Mouse (Mus musculus): ENCODE data around the gene Ftsj1.

Ftsj1 gene

GRCm38 (mm10) chrX:8252334-8253285, at the start of gene Ftsj1:
Gene Ftsj1 (minus strand): TSS chrX:8252406.
- DNase-seq: peak; percentile 82

DNA sequence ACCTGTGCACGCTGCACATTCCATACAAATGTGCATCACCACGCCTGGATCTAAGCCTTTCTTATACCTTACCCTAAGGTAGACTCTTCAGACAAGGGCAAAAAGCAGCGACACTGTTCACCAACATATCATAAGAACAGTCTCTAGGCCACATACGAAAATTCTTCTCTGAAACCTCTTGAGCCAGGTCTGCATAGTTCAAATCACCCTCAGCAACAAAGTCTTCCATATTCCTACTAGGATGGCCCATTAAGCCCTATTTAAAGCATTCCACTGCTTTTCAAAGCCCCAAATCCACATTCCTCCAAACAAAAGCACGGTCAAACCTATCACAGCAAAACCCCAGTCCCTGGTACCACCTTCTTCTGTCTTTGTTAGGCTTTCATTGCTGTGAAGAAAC, 36.4 kb upstream of the Ftsj1 start:
- no peak for DNase-seq

DNA sequence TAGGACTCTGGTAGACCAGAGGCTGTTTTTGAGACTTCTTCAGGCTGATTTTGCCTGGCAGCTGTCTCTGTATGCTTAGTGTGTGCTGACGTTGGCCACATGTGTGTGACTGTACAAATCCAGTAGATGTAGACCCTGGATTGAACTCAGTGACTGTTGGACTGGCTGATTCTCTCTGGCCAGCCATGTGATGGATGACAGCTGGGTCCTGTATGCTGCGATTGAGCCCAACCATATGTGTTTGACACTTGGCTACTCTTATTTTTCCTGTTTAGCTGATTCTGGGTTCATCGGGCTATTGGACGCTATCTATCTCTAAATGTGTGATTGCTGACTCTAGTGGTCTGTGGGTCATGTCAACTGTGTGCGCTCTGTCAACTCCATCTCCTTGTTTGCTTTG, 21.9 kb upstream of the Ftsj1 start:
- no peak for DNase-seq

- no peak for DNase-seq
Measured at GRCm38 (mm10) chrX:8272000-8272399, 19.8 kb upstream of the Ftsj1 start.

DNA sequence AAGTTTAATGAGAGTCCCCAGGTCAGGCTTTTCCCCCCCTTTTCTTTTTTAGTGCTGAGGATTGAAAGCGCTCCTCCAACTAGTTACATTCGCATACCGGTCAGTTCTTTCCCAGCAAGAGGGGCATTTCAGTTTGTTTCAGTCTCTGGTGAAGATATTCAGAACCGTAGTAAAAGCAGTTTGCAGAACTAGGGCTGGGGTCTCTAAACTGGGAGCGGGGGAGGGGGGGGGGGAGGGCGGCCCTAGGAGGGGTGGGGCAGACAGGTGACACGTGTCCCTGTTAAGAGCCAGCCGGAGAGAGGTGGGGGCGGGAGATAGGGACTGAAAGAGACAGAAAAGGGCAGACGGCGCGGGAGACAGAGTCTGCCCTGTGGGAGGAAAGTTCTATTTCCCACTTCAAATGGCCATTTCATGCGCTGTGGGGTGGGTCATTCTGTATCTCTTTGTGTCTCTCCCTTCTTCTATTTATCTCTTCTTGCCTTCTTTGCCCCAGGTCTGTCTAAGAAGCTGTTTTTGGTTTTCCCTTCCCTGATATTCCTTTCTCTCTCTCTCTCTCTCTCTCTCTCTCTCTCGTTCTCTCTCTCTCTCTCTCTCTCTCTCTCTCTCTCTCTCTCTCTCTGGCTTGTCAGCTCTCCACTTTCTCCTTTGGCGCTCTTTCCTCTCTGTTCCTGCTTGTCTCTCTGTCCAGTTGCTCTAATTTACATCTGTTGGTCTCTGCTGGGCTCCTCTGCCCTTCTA, 19.0 kb upstream of the Ftsj1 start, which contains the start of gene Slc38a5:
TSS of gene Slc38a5 (plus strand) at position 51 of the 738 bp plus-strand sequence.
- no peak for DNase-seq

- DNase-seq: no peak
Measured at GRCm38 (mm10) chrX:8264222-8264621, 12.0 kb upstream of the Ftsj1 start.

DNA sequence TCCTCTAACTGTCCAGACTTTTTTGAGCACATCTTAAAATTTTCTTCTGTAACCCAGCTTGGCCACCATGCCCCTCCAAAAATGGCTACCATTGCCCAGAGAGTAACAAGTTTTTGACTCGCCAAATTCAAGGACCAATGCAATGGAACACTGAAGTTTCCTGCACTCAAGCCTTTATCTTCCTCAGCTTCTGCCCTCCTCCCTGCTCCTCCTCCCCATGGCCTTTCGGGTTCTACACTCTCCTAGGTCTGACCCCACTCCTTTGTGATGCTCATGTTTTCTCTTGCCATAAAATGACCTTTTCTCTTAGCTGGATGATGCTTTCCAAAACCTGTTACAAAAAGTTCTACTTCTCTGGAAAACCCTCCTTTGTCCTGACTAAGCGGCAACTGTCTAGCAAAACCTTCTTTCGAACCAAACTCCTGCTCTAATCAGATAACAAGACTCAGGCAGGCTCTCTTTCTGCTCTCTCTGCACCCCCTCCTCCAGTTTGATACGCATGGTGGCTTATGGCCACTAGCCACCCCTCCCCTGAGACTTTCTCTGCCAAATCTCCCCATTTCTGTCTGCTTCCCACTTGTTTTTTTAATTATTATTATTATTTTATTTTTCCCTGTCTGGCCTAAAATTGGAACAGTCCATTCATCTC, 11.1 kb upstream of the Ftsj1 start:
- no peak for DNase-seq

DNA sequence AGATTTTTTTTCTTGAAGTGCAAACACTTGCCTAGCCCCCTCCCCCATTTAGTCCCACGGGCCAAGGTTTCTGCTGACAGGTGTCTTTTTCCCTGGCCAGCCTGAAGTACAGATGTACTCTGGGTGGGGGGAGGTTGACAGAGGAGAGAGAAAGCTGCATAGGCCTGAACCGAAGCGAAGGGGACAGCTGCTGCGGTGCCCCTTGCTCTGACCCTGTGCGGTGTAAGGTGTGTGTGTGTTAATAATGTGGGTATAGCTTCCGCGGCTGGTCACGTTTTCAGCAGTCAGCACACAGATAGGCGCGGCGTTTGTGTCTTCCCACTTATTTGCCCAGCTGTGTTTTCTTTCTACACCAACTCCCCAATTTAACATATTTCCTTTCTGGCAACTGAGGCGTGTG, 7.3 kb upstream of the Ftsj1 start:
- no peak for DNase-seq

GRCm38 (mm10) chrX:8255807-8256206, 3.6 kb upstream of the Ftsj1 start:
- peak; percentile 15 for DNase-seq

- no peak for DNase-seq
Measured at GRCm38 (mm10) chrX:8253711-8254110, 1.5 kb upstream of the Ftsj1 start.

DNA sequence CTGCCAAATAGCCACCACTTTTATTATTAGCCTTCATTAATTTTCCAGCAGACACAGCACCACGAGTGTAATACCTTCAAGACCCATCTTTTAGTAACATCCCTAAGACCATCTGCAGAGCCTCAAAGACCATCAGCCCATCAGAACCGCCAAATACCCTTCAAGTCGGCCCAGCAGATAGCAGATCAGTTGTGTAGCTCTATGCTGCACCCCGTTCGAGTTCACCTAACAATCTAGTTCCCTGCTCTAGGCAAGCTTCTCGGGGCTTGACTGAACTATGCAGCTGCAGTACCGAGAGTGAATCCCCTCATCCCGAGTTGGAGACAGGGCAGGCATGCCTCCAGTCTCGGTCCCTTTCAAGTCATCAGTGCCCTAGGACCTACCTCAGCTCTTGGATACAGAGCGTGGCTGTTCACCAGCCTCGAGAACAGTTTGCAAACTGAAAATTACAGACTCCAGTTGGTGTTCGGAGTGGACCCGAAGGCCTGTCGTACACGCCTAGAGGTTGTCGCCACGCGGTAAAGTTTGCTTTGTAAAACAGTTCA, 345 bp downstream of the Ftsj1 start:
- DNase-seq: no peak

DNA sequence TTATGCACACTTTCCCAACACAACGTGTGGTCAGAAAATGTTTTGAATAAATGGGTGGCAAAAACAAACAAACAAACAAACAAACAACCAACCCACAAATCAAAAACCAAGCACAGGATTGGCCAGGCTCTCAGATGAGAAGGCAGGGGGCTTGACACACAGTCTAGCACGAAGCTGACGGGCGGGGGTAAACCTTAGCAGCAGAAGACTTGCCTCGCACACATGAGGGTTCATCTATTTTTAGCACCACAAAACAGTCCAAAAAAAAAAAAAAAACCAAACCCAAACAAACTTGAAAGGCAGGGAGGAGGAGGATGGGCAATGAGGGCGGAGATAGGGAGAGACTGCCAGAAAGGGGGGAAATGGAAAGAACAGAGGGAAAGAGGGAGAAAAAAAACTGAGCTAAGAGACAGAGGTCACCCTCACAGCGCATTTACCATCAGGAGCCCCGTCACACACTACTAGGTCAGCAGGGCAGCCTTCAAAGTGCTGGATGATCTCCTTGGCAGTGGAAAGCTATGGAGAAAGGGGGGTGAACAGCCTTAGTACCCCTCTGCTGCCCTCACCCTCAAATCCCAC, 3.6 kb downstream of the Ftsj1 start:
- no peak for DNase-seq

GRCm38 (mm10) chrX:8247680-8248079, 4.5 kb downstream of the Ftsj1 start:
- no peak for DNase-seq

DNA sequence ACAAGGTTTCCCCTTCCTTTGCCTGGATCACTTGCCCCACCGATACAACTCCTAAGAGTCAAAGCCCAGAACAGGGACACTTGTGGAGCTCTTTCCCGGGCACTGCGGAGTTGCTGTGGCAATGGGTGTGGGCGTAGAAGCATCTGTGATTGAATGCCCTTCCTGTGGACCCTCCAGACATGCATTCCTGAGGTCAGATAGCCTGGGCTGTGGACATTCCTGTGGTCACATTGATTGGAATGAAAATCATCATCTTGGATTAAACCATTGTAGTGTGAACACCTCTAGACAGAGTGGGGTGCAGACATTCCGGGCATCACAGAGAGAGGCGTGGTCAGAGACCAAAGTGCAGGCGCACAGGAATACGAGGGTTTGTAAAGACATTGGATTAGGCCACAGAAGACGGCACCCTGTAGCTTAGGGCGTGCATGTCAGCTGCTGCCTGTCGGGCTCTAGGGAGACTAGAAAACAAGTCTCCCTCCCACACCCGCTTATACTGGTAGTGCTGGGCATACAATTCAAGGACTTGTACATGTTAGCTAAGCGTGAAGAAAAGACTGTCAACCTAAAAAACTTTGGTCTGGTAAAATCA, 13.3 kb downstream of the Ftsj1 start:
- DNase-seq: no peak

DNA sequence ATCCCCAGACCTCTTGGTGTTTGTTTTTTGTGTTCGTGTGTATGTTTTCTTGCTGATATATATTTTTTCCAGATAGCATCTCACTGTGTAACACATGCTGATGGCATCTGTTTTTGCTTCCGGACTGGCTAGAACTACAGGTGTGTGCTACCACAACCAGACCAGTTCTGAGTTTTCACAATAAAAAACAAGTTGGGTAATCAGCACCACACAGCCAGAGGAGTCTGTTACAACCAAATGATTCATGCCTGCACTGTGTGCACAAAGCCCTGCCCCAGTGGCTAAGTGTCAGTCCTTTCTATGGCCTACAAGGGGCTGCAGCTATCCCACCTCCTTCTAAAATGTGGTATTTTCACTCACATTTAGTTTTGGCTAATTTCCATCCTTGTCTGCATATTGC, 15.5 kb downstream of the Ftsj1 start:
- no peak for DNase-seq

GRCm38 (mm10) chrX:8233602-8234001, 18.6 kb downstream of the Ftsj1 start:
- DNase-seq: no peak

- DNase-seq: peak; percentile 12
Measured at GRCm38 (mm10) chrX:8230272-8230671, 21.9 kb downstream of the Ftsj1 start.

GRCm38 (mm10) chrX:8223473-8223872, 28.7 kb downstream of the Ftsj1 start:
- DNase-seq: no peak

DNA sequence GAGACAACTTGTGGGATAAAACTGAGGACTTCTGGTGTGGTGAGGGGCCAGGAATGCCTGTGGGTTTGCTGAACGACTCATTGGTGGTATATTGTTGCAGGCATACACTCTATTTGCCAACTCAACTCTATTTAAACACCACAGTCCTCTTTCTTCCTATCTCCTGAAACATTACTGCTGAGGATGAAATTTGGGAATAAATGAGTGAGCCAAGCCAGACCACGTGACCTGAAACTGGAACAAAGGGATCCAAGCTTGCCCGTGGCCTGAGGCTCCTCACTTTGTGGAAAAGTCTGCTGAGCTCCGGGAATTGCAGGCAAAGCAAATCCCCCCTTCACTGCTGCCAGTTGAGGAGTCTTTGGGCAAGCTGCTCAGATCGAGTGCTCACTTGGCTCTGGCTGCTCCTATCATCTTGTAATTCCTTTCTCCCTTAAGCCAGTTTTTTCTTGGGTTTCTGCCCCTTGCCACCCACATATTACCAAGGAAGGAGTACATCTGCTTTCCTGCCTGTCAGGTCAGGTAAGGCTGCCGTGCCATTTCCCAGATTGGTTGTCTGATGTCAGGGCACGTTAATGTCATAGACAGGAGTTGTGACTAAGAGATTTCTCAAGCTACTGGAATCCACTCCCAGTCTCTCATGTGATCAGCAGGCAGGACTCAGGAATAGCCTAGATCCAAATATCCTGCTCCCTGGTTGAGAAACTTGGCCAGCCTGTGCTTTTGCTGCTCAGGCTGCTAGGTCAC, 29.4 kb downstream of the Ftsj1 start:
- DNase-seq: no peak

DNA sequence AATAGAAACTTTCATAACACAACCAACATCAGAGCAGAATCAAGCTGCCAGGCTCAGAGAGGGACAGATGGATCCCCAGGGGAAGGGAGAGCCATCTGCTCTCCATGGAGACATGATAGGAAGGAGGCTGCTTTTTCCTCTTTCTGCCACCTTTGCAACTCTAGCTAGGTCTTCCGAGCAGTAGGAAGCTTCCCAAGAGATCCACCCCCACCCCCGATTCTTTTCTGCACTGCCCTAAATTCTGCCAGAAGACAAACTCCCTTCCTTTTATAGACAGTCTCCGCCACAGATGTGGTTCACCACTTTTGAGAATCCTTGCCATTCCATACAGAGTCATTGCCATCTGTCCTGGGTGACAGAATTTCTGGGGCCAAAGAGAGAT, 29.9 kb downstream of the Ftsj1 start:
- no peak for DNase-seq

DNA sequence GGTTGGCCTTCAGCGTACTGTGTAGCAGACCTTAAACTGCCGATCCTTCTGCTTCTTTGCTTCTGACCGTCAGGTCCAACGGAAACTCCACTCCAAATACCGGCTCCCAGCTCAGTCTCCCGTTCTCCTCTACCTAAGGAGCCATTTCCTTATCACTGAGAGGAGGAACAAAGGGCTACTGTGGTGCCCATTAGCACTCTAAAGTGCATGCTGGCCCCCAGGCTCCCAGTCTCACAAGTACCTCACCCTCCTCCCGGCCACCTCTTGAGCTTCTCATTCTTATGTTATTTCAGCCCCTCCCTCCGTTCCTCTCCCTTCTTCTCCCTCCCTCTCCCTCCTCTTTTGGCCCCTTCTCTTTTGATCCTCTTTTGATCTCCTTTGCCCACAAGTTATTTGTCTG, 32.6 kb downstream of the Ftsj1 start:
- no peak for DNase-seq

DNA sequence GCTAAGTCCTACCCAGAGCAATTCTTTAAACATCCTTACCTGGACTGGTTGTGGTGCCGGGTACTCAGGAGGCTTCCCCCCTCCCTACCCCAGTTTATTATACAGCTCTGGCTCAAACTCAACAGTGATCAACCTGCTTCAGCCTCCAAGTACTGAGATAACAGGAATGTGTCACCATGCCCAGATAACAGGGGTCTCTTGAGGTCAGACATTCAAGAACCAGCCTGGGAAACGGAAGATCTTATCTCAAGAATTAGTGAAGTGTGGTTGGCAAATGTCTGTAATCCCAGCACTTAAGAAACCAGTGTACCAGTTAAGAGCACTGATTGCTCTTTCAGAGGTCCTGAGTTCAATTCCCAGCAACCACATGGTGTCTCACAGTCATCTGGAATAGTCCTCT, 34.1 kb downstream of the Ftsj1 start:
- no peak for DNase-seq
